Mouse (Mus musculus) kidney, postnatal 0 days (tissue): Measurements from ENCODE around the gene Pakap. TPM values are rescaled to one million over a fixed set of nuclear protein-coding genes. Genes with fewer than 3 reads are reported as not detected.

Experiments used
- ATAC-seq: fragments of 200-750 bp; cut with Nextera tagmentation; replicated peaks from 2 replicates; pipeline ENCODE4 v1.8.0; 2017; ENCODE audit warnings: low read depth, moderate number of reproducible peaks, moderate TSS enrichment, moderate library complexity; ENCODE audit not compliant: low FRiP score
- DNase-seq: peaks from one replicate; pipeline ENCODE4 v3.0.0-alpha.2; 2016; ENCODE audit warnings: low spot score
- H3K27ac ChIP-seq: fragments of 300-500 bp; sonication (generic); 2 replicates; pipeline ENCODE4 v1.5.1; 2014; ENCODE audit warnings: mild to moderate bottlenecking
- H3K27me3 ChIP-seq: fragments of 300-500 bp; sonication (generic); 2 replicates; pipeline ENCODE4 v1.6.1; 2014; ENCODE audit warnings: low read length, mixed read lengths; ENCODE audit not compliant: insufficient read depth
- H3K36me3 ChIP-seq: fragments of 300-500 bp; sonication (generic); 2 replicates; pipeline ENCODE4 v1.6.1; 2014; ENCODE audit warnings: low read length, mixed read lengths; ENCODE audit not compliant: insufficient read depth
- H3K4me1 ChIP-seq: fragments of 300-500 bp; sonication (generic); replicated peaks from 2 replicates; pipeline ENCODE4 v1.6.1; 2014; ENCODE audit warnings: antibody characterized with exemption, low read length, mixed read lengths; ENCODE audit not compliant: insufficient read depth
- H3K4me2 ChIP-seq: fragments of 300-500 bp; sonication (generic); 2 replicates; pipeline ENCODE4 v1.6.1; 2014; ENCODE audit warnings: mild to moderate bottlenecking, low read length, moderate library complexity, mixed read lengths
- H3K4me3 ChIP-seq: fragments of 300-500 bp; sonication (generic); replicated peaks from 2 replicates; pipeline ENCODE4 v1.5.1; 2014; ENCODE audit warnings: low read depth, low read length
- H3K9ac ChIP-seq: fragments of 300-500 bp; sonication (generic); 2 replicates; pipeline ENCODE4 v1.6.1; 2014; ENCODE audit warnings: low read depth, low read length
- H3K9me3 ChIP-seq: fragments of 300-500 bp; sonication (generic); replicated peaks from 2 replicates; pipeline ENCODE4 v1.6.1; 2016; ENCODE audit warnings: low read length, inconsistent platforms, mixed read lengths
- CTCF ChIP-seq: IDR thresholded peaks from 2 replicates; pipeline ENCODE4 v1.5.1; 2016; ENCODE audit warnings: antibody characterized with exemption, low read depth, mild to moderate bottlenecking, moderate library complexity
- WGBS: fragments of 180-500 bp; shearing (Covaris S2); extraction: QIAGEN DNeasy Blood & Tissue Kit; methylation state at CpG from one replicate; pipeline ENCODE4 v1.1.7; 2014; 5-methylcytosine and 5-hydroxymethylcytosine counted together
- polyA plus RNA-seq: library from polyadenylated mRNA; unstranded; fragments of >200 nt; fragmentation: Nextera tagmentation; extraction: Ambion mirVana; gene quantifications from 2 replicates; pipeline ENCODE4 v1.2.1, GENCODE M21; 2015

Pakap gene
- polyA plus RNA-seq, 1 experiment from 2014 or later: 11.5 TPM

DNA sequence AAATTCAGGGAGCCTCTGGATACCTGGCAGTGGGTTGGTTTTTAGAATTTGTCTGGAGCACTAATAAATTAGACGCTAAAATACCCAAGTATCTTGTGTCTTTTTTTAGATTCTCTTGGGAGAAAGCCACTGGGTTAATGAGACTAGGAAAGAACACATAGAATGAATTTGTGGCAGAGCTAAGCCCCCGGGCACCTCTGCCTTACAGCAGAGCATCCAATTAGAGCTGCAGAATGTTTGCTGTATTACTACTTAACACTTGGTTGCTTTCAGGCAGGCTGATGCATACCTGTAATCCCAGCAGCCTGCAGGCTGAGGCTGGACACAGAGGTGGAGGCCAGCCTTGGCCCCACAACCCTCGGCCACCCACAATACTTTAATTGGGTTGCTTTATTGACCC lies 261.8 kb downstream of the Pakap start:
- ATAC-seq (peak; percentile 48; the same call in 1 of the 2 replicates), DNase-seq (no peak)
- no peak for TF ChIP-seq CTCF
- H3K27ac ChIP-seq: no peak overlapping the region
- no peak overlapping the region for H3K9ac ChIP-seq
- H3K4me1 ChIP-seq: peaks cover 6% of the 10 kb centered on the region; the same call in 1 of the 2 replicates
- no peaks in the 10 kb centered on the region for H3K9me3 ChIP-seq
- no peaks in the 10 kb centered on the region for H3K36me3 ChIP-seq
- 56% methylated on average over 3 of the region's 3 CpGs for WGBS
- no peak overlapping the region for H3K4me3 ChIP-seq
- H3K4me2 ChIP-seq: no peak overlapping the region
- H3K27me3 ChIP-seq: no peaks in the 10 kb centered on the region

DNA sequence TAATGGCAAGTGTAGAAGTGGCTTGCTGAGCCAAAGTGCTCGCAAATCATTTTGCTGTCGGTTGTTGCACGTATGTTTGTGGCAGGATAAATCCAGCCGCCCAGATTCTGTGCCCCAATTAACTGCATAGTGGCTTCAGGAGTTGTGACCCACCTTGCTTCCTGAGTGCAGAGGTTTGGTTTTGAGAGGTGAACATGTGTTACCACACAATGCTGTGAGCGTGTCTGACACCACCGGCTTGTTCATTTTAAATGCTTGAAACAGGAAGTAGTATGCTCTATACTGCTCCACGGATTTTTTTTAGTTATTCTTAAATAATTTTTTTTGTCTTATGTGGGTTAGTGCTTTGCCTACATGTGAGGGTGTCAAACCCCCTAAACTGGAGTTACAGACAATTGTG lies 264.3 kb downstream of the Pakap start:
- Histone ChIP-seq H3K4me1 (peaks cover 6% of the 10 kb centered on the region; the same call in 1 of the 2 replicates), H3K9ac (no peak overlapping the region), H3K36me3 (no peaks in the 10 kb centered on the region), H3K9me3 (no peaks in the 10 kb centered on the region), H3K4me2 (no peak overlapping the region), H3K27me3 (no peaks in the 10 kb centered on the region), H3K27ac (no peak overlapping the region), H3K4me3 (no peak overlapping the region)
- TF ChIP-seq CTCF: no peak
- 36% methylated on average over 7 of the region's 7 CpGs for WGBS
- ATAC-seq: no peak
- DNase-seq: no peak

- no peak for DNase-seq
- Histone ChIP-seq H3K4me3 (no peak overlapping the region), H3K4me1 (peaks cover 6% of the 10 kb centered on the region; the same call in 1 of the 2 replicates), H3K9me3 (no peaks in the 10 kb centered on the region), H3K27ac (no peak overlapping the region), H3K4me2 (no peak overlapping the region), H3K36me3 (no peaks in the 10 kb centered on the region), H3K27me3 (no peaks in the 10 kb centered on the region), H3K9ac (no peak overlapping the region)
- ATAC-seq: no peak
- 66% methylated on average over 4 of the region's 4 CpGs for WGBS
- no peak for TF ChIP-seq CTCF
These were observed 265.1 kb downstream of the Pakap start for GRCm38 (mm10) chr4:57833060-57833459.

DNA sequence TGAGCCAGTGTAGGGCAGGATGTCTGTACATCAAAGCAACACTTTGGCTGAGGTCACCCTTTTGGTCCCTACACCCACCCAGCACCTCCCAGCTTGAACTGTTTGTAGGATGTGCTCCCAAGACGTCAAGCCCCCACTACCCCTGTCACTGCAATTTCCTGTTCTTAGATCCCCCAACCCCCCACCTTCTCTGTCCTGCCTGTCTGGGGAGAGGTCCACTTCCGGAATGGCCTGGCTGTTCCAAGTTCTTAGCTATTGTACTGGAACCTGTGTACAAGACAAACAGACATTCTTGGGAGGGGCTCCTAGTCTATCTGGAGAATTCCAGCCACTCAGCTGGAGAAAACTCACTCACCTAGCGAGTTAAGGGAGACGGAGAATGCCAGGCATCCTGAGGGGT lies 266.2 kb downstream of the Pakap start:
- TF ChIP-seq CTCF: no peak
- WGBS: 37% methylated on average over 4 of the region's 4 CpGs
- no peak overlapping the region for H3K4me2 ChIP-seq
- peak overlapping the region; percentile 25; the same call in 1 of the 2 replicates for H3K27ac ChIP-seq
- H3K4me3 ChIP-seq: no peak overlapping the region
- DNase-seq (no peak), ATAC-seq (peak; percentile 50; the same call in 1 of the 2 replicates)
- H3K9ac ChIP-seq: no peak overlapping the region
- H3K9me3 ChIP-seq: no peaks in the 10 kb centered on the region
- no peaks in the 10 kb centered on the region for H3K27me3 ChIP-seq
- no peaks in the 10 kb centered on the region for H3K36me3 ChIP-seq
- peaks cover 6% of the 10 kb centered on the region; the same call in 1 of the 2 replicates for H3K4me1 ChIP-seq

DNA sequence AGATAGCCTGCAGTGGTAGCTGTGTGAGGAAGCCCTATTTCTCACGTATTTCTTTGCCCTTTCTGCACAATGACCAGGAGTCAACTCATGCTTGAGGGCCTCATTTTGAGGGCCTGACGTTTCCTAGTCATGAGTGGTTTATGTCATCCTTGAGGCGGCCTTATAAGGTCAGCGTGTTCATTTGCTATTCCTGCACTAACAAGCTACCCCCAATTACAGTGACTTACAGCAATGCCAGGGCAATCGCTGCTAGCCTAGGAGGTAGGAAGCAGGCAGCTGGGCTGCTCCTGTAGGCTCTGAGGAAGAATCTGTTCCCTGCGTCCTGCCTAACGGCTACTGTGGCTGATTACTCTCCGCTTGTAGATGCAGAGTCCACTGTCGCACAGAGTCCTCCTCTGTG lies 269.1 kb downstream of the Pakap start:
- H3K36me3 ChIP-seq: no peaks in the 10 kb centered on the region
- no peak for DNase-seq
- 67% methylated on average over 9 of the region's 9 CpGs for WGBS
- no peak overlapping the region for H3K4me2 ChIP-seq
- H3K9me3 ChIP-seq: no peaks in the 10 kb centered on the region
- ATAC-seq: no peak
- H3K9ac ChIP-seq: no peak overlapping the region
- H3K27me3 ChIP-seq: no peaks in the 10 kb centered on the region
- no peak for TF ChIP-seq CTCF
- peaks cover 8% of the 10 kb centered on the region for H3K4me1 ChIP-seq
- H3K4me3 ChIP-seq: no peak overlapping the region
- H3K27ac ChIP-seq: no peak overlapping the region

GRCm38 (mm10) chr4:57839343-57839742 lies 271.4 kb downstream of the Pakap start:
- no peak for TF ChIP-seq CTCF
- no peaks in the 10 kb centered on the region for H3K9me3 ChIP-seq
- H3K27ac ChIP-seq: no peak overlapping the region
- H3K27me3 ChIP-seq: no peaks in the 10 kb centered on the region
- no peak overlapping the region for H3K4me2 ChIP-seq
- peaks cover 9% of the 10 kb centered on the region; the same call in 1 of the 2 replicates for H3K4me1 ChIP-seq
- no peak overlapping the region for H3K4me3 ChIP-seq
- peak; percentile 46 for DNase-seq
- no peak overlapping the region for H3K9ac ChIP-seq
- WGBS: 67% methylated on average over 4 of the region's 4 CpGs
- H3K36me3 ChIP-seq: no peaks in the 10 kb centered on the region
- ATAC-seq: no peak

- H3K4me1 ChIP-seq: peaks cover 14% of the 10 kb centered on the region; the same call in 1 of the 2 replicates
- H3K27ac ChIP-seq: no peak overlapping the region
- no peak overlapping the region for H3K4me2 ChIP-seq
- H3K36me3 ChIP-seq: no peaks in the 10 kb centered on the region
- no peaks in the 10 kb centered on the region for H3K27me3 ChIP-seq
- H3K9ac ChIP-seq: no peak overlapping the region
- no peak for ATAC-seq
- H3K4me3 ChIP-seq: no peak overlapping the region
- no peak for DNase-seq
- no peaks in the 10 kb centered on the region for H3K9me3 ChIP-seq
- no peak for TF ChIP-seq CTCF
- 51% methylated on average over 1 of the region's 1 CpGs for WGBS
These were observed 273.9 kb downstream of the Pakap start for GRCm38 (mm10) chr4:57841911-57842310.
